Mouse (Mus musculus) testis, postnatal 10 days (tissue): ENCODE results near the gene Elmod3.

Experiments used
- DNase-seq: peaks from one replicate; pipeline ENCODE4 v3.0.0; 2021; ENCODE audit warnings: low spot score

The Elmod3 gene

DNA sequence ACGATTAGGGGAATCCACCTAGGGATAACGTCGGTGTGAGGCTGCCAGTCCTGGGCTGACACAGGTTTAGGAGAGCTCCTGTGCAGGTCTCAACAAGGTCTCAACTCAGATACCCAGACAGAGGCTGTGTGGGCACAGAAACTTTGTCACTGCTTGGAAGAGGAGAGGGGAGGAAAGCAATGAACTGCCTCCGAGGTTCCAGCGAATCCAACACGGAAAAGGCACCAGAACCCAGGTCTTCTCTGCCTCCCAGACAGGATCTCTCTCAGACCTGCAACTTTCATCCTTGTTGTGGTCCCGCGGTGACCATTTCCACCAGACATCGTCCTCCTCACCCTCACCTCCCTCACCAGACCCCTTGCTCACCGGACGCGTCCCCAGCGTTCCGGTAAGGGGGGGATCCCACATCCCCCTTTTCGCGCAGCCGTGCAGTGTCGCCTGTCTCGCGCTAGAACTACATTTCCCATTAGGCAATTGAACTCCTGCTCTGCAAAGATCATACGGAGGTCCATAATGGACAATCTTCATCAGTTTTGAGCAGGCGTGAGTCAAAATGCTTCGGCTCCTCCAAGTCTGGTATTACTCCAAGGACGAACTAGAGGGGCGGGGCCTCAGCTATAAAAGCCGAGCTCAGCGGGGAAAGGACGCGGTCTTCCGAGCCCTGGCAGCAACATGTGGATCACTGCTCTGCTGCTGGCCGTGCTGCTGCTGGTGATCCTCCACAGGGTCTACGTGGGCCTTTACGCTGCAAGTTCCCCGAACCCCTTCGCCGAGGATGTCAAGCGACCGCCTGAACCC lies at the start of gene Elmod3, which contains the start of gene Retsat:
Gene Elmod3 (minus strand): TSS at position 458 of the 798 bp plus-strand sequence.
Gene Retsat (plus strand): TSS at position 520 of the 798 bp plus-strand sequence.
- DNase-seq: peak; percentile 98

DNA sequence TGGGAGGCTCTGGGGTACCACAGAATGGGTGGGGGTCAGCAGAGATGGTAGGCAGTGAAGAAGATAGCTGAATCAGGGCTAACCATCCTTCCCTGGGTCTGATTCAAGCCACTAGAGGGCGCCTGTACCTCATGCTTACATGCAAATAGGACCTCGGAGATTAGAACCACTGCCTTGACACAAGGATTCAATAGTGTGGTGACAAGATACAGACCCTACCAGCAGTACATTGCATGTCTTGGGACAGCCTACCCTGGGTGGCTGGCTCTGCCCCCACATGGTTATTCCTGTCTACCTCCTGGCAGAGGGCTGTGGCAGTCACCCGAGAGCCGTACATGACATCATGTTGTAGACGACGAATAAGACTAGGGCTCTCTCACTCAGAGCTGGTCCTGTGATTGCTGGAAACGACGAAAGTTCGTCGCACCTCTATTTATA lies 49.2 kb upstream of the Elmod3 start:
- peak; percentile 82 for DNase-seq

DNA sequence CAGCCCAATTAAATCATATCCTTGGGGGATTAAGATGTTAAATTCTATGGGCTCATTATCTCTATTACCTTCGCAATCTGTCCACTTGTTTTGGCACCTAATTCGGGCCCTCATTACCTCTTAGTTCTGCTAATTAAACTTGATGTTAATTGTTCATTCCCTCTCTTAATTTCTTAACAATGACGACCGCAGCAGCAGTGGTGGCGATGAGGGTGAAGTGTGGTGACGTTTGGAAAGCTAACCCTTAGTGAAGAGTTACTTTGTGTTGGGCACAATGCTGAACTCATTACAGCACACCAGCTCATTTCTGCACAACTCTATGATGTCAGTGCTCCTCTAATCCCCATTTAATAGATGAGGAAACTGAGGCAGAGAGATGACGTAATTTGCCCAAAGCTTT lies 47.2 kb upstream of the Elmod3 start:
- DNase-seq: no peak

DNA sequence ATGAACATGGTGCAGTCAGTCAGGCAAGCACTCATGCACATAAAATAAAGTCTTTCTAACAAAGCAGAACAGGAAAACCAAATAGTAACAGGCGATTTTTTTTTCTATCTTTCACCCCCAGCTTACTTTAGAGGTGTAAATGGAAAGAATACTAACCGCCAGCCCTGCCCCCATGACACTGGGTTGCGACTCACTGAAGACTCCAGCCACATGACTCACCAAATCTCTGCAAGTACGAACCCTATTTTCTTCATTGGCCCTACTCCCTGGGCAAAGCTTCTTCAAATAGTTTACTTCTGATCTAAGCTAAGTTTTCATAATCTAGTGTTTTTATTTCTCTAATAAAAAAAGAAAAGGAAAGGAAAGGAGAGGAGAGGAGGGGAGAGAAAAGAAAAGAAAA lies 46.4 kb upstream of the Elmod3 start:
- no peak for DNase-seq

DNA sequence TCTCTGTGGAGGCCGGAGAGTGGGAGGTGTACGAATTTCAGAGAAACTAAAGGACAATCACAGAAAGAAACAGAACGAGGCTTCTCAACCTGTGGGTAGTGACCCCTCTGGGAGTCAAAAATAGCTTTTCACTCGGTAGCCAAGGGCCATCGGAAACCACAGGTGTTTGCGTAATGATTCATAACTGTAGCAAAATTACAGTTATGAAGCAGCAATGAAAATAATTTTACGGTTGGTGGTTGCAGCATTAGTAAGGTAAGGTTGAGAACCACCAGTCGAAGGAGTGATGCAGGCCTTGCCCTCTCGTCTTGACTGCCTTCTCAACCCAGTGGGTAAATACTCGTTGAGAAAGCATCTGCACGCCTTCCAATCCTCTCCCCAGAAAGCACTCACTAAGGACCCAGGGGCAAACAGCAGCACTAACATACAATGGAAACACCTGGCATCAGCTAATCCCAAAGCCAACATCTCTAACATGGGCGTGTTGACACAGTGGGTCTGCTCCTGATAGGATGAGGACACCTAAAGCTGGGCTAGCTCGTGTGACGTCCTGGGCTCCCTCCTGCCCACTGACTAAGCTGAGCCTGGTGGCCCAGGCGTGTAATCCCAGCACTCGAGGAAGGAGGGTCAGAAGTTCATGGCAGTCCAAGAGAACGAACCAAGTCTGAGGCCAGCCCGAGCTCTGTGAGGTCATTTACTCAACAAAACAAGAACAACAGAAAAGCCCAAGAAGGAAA lies 43.2 kb upstream of the Elmod3 start:
- no peak for DNase-seq

DNA sequence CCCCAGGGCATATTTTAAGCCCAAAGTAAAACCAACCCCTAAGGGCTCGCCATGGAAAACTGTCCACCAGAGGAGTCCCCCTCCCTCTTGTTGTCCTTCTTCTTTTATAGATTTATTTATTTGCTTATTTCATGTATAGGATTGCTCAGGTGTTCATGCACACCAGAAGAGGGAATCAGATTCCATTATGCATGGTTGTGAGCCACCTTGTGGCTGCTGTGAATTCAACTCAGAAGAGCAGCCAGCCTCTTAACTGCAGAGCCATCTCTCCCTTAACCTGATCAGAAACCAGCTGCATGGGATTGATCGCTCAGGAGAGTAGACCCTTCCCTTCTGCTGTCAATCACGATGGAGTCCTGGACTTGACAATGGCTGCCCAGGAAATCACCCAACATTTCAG lies 38.7 kb upstream of the Elmod3 start:
- no peak for DNase-seq

DNA sequence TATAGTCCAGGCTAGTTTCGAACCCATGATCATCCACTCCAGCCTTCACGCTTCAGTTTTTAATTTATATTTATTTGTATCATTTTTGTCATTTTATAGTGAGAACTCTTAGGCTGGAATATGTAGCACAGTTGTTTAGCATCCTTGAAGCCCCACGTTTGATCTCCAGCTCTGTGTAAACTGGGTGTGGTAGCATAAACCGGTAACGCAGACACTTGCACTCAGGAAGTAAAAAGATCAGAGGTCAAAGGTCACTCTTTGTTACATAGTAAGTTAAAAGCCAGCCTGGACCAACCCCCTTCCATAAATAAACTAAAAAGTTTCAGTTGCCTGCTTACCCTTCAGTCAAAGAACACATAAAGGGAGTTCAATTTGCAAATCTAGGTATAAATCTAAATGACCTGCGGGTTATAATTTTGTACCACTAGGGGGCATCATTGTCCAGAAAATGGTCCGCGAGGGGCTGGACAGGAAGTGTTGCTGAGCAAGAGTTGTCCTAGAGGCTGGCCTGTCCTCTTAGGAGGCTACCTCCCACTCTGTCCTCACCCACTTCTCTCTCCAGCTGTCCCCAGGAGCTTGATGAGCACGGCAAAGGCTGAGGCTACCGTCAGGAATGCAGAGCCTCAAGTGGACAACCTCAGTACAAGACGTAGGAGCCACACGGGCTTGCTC lies 37.7 kb upstream of the Elmod3 start:
- no peak for DNase-seq

DNA sequence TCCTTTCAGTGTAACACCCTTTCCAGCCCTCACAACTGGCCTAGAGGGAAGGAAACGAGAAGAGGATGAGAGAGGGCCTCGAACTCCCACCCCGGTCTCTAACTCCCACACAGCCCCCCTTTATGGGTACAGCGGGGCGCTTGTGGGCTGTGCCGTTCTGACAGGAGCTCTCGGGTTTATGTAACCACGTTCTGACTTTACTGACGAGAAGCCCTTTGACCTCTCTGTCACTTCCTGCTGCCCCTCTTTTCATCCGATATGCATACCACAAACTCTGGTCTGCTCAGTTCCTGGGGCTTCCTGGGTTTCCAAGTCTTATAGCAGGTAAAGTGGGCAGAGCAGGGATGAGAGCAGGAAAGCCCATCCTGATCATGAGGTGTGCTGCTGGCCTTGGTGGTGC lies 36.1 kb upstream of the Elmod3 start:
- DNase-seq: no peak

DNA sequence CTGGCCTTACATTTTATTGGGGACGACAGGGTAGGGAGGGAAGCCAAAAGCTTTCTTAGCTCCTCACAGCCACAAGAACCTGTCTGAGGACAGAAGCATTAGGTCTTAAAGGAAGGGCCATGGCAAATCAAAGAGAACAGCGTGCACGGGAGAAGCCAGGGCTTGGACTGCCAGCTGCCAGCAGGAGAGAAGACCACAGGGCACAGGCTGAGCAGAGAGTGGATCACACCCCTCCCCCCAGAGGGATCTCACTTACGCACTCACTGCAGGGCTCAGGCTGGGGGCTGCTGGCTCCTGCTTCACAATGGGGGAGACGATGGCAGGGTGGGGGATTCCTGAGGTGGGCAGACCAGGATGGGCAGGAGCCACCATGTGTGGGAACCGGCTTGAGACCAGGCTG lies 33.5 kb upstream of the Elmod3 start:
- DNase-seq: no peak

DNA sequence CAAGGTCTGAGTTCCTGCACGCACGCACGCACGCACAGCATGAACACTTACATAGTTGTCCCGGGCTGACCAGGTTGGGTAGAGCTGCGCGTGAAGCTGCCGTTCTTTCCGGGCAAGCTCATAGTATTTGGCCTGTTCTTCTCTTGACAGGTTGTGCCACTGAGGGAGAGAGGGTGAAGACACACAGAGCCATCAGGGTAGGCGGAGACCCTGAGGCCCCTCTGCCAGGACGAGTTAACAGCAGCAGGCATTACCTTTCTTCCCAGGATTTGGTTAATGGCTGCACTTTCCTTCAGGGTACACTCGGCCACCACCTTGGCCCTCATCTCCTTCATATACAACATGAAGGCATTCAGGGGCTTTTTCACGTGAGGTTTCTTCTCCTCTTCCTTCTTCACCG lies 32.7 kb upstream of the Elmod3 start:
- no peak for DNase-seq

DNA sequence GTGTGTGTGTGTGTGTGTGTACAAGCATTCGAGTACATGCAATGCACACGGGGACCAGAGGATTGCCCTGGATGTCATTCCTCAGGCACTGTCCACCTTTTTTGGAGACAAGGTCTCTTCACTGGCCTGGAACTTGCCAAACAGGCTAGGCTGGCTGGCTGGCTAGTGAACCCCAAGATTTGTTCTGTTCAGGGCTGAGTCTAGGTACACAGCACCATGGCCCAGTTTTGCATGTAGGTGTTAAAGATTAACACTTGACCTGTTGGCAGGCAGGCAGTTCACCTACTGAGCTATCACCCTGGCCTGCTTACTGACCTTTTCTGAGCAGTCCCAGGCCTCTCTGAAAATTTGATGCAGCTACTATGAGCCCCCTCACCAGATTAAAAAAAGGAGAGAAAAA lies 32.2 kb upstream of the Elmod3 start:
- no peak for DNase-seq

DNA sequence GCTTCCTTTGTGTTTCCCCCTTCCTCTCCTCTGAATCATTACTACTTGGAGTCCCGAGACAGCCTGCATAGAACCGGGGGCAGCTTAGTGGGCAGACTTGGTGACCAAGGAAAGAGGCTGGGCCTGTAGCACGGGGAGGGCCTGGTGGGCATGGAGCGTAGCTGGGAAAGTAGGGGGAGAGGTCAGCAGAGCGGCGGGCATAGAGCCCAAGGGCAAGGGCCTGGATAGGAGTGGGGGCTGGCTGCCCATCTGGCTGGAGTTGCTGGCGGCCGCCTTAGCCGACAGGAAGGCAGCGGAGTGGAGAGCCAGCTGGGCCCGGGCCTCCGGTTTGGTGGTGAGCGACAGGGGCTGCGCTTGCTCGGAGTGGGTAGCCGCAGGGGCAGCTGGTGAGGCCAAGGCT lies 29.1 kb upstream of the Elmod3 start:
- peak; percentile 69 for DNase-seq

DNA sequence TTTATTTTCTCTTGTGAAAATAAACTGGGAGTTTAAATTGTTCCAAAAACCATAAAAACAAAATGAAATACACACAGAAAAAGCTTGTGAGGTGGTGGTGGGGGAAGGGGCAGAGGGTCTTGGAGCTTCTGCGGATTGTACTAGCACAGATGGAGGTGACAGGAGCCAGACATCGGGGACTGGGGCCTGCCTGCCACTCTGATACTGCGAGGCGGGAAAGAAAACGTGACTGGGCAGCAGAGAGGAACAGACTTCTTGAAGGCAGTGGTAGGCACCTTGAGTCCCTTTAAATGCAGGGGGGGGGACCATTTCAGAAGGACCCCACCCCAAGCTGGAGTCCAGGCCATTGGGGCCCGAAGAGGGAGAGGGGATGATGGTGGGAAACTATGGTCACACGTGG lies 28.2 kb upstream of the Elmod3 start:
- no peak for DNase-seq

DNA sequence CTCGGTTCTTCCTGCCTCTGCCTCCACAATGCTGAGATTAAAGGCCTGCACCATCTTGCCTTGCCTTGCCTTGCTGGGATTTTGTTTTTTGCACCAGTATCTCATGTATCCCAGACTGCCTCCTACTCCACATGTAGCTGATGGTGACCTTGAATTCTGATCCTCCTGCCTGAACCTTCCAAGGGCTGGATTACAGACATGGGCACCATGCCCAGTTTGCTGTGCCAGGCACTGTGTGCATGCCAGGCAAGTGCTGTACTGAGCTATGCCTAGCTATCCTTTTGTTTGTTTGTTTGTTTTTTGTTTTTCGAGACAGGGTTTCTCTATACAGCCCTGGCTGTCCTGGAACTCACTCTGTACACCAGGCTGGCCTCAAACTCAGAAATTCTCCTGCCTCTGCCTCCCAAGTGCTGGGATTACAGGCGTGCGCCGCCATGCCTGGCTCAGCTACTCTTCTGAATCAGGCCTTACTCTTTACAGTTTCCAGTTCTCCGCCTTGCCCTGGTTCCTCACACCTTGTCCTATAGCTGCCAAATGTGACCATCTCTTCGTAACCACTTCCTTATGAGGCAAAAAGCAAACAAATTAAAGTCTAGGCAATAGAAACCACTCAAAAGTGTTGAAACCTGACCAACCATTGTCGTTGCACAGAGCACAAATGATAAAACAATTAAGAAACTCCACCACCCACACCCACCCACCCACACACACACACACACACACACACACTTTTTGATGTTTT lies 25.6 kb upstream of the Elmod3 start:
- DNase-seq: no peak

DNA sequence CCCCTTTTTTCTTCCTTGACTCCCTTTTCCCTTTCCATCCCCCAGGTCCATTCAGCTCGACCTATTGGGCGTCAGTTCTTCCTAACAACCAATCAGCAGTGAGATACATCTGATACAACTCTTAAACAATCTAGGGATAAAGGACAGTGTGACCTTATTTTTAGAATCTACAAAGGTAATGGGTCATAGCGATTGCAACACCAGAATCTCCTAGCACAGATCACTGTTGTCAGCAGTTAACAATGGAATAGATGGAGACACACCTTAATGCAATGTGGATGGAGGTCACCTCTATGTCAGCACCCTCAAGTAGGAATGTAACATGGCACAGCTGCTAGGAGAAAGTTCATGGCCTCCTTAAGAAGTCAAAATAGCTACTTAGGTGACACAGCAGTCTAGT lies 24.7 kb upstream of the Elmod3 start:
- DNase-seq: no peak

DNA sequence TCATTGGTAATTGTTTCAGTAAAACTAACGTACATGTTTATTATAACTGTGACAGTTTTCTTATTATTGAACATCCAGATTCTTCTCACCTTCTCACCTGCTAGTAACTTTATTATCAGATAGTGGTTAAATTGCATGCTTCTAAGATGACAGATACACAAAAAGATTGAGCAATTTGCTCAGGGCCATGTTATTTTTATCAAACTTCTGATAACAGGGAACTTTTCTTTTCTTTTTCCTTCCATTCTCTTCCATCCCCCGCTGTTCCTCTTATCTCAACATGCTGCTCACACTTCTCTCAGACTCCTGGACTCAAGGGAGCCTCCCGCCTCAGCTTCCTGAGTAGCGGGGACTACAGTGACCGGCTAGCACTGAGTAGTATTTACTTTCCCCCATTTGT lies 22.7 kb upstream of the Elmod3 start:
- DNase-seq: no peak

DNA sequence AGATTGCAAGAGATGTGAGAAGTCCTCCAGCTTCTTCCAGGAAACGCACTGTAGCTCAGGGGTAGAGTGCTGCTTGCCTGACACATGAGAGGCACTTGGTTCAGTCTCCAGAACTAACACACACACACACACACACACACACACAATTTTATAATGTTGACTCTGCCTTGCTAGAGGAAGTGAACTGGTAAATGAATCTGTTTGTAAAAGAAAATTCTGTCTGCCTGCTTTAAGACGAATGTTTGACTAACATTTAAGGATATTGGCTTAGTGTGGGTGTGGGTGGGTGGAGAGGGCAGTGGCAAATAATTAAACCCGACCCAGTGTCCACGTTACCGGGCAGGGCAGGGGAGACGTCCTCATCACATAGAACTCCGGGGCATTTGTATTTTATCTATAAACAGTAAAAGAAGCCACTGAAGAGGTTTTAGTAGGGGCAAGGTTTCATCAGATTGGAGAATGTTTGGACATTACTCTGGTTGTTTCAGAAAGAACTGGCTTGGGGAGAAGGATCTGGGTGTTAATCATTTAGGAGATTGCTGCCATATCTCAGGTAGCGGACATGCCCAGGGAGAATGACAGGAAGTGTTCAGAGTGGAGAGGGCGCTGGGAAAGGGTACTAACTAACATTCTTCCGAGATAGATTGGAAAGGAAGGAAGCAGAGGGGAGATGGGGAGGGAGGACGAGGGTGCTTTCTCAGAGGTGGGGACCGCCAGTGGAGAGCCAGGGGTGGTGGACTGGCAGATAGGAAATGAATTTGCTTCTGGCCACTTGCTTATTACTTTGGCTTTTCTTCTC lies 21.7 kb upstream of the Elmod3 start:
- DNase-seq: no peak

DNA sequence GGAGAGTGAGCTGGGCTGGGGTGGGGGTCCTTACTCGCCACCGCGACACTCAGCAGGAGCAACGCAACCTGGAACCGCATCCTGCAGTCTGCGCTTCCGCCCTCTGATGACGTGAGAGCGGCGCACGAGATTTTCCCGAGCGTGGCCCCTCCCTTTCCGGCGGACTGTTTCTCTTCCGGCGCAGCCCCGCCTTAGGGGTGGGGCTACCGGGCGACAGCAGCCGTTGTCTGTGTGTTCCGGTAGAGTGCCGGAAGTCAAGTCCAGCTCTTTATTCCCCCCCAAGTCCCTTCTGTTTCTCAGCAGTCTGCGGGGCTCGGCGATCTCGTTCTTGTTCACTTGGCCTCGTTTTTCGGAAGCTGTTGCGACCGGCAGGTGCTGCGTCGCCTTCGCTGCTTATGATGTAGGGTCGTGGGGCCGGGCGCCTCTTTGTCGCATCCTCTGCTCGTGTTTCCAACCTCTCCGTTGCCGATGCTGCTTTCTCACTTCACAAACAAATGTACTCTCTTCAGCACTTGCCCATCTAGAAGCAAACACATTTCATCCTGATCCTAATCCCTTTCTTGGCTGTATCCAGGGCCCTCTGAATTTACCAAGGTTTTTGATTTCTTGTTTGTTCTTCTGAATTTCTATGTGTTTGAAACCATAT lies 18.6 kb upstream of the Elmod3 start, which contains the start of gene Tgoln1:
Gene Tgoln1 (minus strand): TSS at position 358 of the 646 bp plus-strand sequence.
- peak; percentile 96 for DNase-seq

DNA sequence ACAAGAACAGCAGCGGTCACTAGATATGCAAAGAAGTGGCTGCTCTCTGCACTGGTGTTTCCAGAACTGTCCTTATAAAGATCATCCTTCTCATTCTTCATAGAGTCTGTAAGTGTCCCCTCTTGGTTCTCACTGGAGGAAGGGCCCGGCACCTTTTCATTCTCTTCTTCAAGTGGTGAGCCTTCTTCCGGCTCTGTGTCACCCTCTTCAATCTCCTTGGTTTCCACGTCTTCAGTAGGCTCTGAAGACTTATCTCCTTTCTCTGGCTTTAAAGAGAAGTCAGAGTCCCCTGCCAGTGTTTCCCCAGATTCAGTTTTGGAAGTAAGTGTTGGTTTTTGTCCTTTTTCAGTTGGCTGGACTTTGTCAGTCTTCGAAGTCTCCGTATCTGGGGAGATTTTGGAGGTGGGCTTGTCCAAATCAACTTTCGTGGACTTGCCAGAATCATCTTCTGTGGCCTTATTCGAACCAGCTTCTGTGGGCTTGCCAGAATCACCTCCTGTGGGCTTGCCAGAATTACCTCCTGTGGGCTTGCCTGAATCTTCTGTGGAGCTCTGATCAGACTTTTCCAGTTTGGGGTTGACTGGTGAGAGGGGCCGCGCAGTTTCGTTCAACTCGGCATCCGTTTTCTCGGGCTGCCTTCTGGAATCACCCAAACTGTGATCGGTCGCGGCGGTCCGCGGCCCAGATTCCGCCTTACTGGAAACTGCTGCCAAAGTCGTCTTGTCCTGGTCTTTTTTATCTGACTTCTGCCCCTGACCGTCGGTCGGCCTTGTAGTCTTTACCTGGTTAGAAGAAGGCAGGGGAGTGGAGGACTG lies 17.6 kb upstream of the Elmod3 start:
- no peak for DNase-seq

DNA sequence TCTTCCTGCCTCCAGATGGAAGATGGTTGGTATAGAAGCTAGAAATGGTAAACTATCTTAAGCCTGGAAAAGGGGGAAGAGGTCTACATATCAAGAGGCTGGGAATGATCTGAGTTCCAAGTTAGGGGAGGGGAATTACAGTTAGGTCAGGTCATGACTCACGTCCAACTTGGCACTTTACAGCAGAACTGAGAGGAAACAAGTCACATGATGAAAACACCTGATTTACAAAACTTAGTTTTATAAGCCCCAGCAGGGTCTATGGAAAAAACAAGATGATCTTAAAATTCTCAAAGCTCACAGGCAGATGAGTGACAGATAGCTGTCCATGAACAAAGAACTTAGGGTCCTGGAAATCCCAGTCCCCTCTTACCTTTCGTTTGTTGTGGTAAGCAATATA lies 16.9 kb upstream of the Elmod3 start:
- no peak for DNase-seq
